Mouse (Mus musculus) bone marrow, adult 2 months (tissue): Measurements from ENCODE around the gene Nt5c2.

Experiments used
- CTCF ChIP-seq: fragments of 200-500 bp; IDR thresholded peaks from 2 replicates; pipeline ENCODE4 v1.5.1; 2011; ENCODE audit warnings: low read length, control low read depth; ENCODE audit not compliant: control insufficient read depth, insufficient read depth
- POLR2A ChIP-seq: fragments of 200-500 bp; IDR thresholded peaks from 2 replicates; pipeline ENCODE4 v1.6.1; 2011; ENCODE audit warnings: low read depth, mild to moderate bottlenecking, control low read depth, low read length, borderline replicate concordance; ENCODE audit not compliant: control insufficient read depth

DNA sequence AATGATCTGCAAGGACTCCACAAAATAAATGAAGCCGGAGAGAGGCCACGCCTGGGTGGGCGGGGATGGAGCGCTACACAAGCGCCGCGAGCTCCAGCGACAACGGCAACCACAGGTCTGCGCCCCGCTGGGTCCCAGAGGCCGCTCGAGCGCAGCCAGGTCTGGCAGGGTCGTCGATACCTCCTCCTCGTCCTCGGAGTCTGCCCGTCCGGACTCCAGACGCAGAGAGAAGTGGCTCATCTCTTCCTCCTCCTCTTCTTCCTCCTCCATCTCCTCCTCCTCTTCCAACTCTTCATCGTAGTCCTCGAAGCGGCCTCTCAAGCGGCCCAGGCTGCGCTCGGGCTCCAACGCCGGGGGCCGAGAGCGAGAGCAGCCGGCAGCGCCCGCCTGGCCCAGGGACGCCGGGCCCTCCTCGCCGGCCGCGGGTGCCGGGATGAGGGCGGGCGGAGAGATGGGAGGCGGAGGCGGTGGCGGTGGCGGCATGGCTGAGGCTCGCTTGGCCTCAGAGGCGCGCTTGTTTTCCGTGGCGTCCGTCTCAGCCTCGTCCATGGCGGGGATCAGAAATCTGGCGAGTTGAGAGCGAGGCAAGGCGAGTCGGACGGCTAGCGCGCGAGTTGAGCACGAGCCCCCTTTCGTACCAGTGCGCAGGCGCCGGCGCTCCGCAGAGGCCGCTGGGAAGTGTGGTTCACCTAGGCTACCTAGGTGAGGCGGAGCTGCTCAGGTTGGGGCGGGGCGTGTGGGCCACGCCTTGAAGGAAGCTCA is 35.5 kb upstream of the Nt5c2 start, which contains the start of gene Pcgf6:
- TF ChIP-seq CTCF (no peak), POLR2A (peak; percentile 49; the same call in 1 of the 2 replicates)
